Mouse (Mus musculus) thymus, postnatal 0 days (tissue): Measurements from ENCODE around the gene Smchd1. TPM values are rescaled to one million over a fixed set of nuclear protein-coding genes. Genes with fewer than 3 reads are reported as not detected.
"Not testable (repeated sequence)": the region's sequence is repeated elsewhere in the genome, so short reads cannot be mapped to it uniquely, and the experiment has no call there.

Source experiments
- DNase-seq: peaks from one replicate; pipeline ENCODE4 v3.0.0-alpha.2; 2015; ENCODE audit warnings: low spot score
- polyA plus RNA-seq: library from polyadenylated mRNA; unstranded; fragments of >200 nt; fragmentation: Nextera tagmentation; extraction: Ambion mirVana; gene quantifications from 2 replicates; pipeline ENCODE4 v1.2.1, GENCODE M21; 2015

Smchd1 gene
- polyA plus RNA-seq = 66.3 and 75.3 TPM in 2 replicates

DNA sequence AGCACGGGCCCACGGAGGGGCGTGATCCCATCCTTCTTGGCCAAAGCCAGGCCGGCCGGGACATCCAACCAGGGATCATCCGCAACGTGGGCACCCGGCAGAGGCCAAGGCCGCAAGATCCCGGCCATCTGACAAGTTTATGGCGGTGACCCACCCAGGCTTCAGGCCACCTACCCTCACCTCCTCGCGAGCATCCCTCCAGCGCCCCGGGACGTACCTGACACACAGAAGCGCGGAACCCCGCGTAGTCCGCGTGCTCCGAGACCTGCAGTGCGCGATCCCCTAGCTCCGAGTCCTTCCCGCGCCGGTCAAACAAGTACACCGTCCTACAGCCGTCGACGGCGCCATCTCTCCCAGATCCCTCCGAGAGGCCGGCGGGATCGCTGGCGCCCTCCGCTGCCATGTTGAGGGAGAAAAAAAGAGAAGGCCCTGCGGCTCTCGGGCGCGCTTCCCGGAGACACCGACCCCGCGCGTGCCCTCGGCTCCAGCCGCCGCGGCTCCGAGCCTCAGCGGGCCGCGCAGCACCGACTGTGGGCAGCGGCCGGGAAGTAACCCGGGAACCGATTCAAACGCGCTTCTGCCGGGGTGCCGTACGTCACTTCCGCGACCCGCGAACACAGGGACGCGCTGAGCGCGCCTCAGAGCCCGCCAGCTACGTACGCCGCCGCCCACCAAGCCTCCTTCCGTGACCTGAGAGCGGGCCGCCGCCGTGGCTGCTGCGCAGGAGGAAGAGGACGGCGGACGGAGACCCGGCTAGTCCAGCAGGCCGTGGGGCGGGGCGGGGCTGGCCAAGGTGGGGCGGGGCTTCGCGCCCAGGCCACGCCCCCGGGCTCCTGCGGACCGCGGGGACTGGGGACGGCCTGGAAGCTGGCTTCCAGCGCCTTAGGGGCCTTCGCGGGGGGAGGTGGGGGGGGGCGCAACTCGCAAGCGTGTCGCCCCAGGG lies at the start of gene Smchd1:
Smchd1 (minus strand) TSS at position 582 of the 943 bp plus-strand sequence.
- DNase-seq = peak; percentile 91

DNA sequence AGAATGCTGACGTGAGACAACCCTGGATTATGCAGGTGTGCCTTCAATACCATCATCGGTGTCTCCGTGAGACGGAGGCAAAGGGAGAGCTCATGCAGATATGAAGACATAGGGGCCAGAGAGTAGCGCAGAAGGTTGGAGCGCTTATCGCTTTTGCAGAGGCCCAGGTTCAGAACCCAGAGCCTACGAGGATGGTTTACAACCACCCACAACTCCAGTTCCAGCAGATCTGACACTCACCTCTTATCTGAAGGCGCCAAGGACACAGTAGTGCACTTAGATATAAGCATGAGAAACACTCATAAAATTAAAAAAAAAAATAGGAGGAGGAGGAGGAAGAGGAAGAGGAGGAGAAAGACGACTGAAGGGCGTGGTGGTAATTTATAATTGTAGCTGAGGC lies 35.2 kb upstream of the Smchd1 start:
- DNase-seq = no peak

DNA sequence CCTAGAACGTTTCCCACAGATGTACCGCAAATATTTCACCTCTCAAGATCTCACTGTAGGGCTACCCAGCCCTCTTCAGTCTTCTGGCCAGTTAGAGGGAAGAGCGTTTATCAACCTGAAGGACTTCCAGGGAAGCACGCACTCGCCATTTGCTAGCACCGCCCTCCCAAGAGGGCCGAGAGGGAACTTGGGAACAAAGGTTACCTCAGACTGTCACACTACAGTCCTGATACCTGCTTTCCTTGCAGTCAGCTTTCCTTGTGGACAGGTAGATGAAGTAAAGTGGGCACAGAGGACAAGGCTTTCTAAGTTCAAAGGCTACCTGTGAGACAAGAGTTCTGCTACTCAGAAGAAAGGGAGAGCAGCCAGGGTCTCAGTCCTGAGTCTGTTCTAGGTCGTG lies 31.7 kb upstream of the Smchd1 start:
- DNase-seq = no peak

DNA sequence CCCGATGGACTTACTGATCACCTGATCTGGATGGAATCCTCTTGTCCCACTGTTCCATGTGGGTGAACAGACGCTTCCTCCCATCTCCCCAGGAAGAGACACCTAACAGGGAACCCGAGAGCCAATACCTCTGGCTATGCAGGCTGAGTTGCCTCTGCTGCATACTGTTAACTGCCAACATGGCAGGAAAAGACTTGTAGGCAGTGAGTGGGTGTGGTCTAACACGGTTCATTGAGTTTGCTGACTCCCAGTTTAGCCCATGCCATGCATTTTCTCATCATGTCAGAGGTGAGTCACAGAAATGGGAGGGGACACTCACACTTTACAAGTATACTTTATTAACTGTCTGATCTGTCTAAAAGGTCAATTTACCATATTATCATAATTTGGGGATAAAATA lies 20.6 kb upstream of the Smchd1 start:
- DNase-seq = no peak

DNA sequence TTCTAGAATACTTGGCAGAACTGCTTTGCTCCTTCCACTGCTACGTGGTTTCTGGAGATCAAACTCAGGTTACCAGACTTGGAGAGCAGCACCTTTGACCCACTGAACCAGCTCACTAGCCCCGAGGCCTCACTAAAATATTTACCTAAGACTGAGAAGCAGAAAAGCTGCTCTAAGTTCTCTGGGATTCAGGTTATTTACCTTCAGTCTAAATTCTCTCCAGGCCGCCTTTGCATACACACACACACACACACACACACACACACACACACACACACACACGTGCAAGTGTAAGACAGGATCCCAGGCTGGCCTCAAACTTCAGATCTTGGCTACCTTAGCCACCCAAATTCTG lies 16.2 kb upstream of the Smchd1 start:
- DNase-seq = no peak

DNA sequence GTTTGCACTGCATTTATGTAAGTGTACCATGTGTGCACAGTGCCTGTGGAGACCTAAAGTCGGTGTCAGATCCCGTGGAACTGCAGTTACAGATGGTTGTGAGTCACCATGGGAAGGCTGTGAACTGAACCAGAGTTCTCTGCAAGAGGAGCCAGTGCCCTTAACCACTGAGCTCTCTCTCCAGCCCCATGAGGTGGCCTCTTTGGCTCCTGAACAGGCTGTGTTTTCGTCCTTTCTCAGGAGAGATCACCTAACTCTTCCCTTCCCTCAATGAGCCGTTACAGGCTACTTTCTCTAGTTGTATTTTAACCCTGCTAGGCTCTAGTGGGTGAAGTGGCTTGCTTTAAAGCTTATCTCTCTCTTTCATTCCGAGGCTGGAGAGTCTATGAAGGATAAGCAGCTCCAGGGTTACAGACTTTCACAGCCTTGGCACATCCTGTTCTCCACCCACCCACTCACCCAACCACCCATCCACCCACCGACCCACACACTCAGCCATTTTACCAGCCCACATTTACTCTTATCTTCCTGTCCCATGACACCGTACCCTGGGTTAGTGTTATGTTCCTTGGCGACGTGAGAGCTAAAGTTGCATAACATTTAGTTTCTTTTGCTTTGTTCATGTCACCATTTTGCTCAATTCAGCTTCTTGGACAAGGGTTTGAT lies 15.7 kb upstream of the Smchd1 start:
- peak; percentile 16 for DNase-seq

DNA sequence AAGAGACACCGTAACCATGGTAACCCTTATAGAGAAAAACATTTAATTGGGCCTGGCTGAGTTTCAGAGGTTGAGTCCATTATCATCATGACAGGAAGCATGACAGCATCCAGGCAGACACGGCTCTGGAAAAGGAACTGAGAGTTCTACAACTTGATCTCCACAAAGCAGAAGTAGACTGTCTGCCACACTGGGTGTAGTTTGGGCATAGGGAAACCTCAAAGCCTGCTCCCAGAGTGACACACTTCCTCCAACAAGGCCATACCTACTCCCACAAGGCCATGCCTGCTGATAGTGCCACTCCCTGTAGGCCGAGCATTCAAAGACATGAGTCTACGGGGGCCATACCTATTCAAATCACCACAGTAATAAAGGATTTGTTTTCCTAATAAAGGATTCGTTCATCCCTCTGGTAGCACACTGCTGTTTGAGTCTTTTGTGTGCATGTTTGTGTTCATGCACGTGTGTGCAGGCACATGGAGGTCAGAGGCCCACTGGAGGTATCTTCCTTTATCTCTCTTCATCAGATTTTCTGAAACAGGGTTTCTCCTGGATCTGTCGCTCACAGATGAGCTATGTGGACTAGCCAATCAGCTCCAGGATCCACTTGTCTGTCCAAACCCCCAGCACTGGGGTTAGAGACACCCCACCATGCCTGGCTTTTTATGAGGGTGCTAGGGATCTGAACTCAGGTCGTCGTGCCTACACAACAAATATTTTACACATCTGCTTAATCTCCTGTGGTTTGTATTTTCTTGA lies 14.7 kb upstream of the Smchd1 start:
- no peak for DNase-seq

DNA sequence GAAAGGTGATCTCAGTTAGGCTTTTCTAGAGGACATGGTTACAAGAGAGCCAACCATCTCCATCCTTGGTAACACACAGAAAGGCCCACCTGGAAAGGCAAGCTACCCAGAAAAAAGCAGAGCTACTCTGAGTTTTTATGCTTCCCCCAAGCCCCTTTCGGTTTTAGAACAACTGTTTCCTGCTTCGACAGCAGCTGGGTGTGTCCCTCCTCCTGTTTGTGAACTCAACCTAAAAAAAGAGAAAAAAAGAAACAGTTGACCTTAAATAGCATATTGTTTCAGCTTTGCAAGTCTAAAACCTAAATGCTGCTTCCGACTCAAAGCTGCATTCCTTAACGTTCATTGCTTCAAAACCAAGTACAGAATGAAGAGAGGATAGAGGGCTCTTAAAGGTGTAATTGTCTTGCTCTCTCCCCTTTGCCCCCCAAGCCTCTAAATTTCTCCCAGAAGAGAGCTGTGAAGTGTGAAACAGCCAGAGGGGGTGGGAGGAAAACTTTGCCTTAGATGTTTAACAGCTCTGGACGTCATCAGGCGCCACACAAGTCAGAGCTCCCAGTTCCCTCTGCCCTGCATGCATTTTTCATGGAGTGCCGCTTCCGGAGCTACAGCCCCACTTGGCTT lies 11.2 kb upstream of the Smchd1 start:
- DNase-seq = peak; percentile 76

DNA sequence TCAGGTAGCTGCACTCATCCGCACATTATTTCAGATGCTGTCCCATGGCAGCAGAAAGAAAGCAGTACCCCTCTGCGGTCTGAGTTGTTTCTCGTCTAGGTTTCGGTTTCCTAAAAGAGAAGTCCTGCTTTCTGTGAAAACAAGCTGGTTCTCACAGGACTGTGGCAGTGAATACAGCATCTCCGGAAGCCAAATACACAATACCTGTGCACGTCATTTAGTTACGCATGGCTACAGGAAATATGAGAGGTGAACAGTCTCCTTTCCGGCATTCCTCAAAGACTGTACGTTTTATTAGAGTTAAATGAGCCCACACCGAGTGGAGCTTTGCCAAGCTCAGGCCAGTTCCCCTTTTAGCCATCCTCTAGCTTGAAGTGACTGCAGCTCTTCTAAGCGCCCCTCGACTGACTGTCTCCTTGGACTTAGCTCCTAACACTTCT lies 10.7 kb upstream of the Smchd1 start:
- DNase-seq = peak; percentile 63

DNA sequence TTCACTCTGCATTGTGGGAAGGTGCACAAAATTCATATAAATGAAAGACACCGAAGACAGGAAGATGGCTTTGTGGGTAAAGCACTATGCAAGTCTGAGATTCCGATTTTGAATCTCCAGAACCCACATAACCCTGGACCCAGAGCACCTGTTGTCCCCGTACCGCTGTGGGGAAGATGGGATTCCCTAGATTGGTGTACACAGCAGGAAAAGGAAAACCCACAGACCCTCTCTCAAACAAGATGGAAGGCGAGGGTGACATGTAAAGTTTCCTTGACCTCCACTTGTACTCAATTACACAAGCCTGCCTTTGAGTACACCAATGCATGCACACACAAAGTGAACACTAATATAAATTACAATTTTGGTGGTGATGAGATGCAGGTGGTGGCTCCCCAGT lies 9.6 kb upstream of the Smchd1 start:
- DNase-seq = no peak

DNA sequence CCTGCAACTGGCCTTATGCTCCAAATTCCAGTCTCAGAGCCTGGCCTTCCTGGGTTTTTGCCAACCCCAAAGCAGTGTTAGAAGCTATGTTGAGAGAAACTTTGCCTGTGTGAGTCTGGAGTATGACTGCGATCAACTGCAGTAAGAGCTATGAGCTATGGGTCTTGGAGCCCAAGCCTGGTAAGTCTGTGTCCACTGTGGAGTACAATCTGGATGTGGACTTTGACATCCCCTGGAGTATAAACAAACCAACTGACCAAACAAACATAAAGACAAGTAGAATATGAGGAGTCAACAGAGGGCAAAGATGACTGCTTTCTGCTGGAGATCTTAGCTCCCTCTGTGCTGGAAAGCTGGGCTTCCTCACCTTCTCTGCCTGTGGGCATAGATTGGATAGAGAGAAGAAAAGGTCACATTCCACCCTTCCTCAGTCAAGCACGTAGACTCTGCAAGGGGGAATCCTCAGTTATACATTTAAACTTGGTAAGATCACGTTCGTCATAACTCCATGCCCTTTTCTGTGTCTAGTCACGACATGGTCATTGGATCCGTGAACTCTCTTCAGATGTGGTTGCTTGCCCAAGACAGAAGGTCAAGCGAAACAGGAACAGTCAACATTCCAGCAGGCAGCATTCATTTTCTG lies 8.4 kb upstream of the Smchd1 start:
- no peak for DNase-seq

DNA sequence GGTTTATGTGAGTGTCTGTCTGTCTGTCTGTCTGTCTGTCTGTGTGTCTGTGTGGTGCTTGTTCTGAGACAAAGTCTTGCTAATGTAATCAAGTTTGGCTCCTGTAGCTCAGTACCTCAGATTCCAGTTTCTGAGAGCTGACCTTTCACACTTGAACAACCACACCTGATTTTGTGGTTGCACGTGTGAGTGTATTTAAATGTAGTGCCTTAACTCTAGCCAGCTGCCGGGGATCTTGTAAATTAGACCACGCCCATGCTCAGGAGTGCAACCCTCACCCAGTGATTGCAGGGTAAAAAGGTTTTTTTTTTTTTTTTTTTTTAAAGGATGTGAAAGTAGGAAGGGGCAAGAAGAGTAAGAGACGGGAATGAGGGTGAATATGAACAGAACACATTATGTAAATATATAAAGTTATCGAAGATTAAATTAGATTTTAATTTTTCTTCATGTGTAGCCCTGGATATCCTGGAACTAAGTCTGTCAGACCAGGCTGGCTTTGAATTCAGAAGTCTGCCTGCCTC lies 4.3 kb upstream of the Smchd1 start:
- DNase-seq = peak; percentile 55

DNA sequence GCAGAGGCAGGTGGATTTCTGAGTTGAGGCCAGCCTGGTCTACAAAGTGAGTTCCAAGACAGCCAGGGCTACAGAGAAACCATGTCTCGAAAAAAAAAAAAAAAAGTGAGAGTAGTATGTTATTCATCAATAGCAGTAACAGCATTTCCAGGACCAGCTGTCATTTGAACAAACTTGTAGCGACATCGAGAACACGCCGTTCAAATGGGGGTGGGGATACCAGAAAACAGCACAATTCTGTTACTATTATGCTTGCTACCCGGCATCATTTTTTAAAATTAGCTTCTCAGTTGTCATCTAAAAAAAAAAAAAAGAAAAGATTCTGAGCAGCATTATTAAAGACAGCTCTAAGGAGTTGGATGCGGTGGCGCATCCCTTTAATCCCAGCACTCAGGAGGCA lies 2.3 kb upstream of the Smchd1 start:
- DNase-seq = no peak

DNA sequence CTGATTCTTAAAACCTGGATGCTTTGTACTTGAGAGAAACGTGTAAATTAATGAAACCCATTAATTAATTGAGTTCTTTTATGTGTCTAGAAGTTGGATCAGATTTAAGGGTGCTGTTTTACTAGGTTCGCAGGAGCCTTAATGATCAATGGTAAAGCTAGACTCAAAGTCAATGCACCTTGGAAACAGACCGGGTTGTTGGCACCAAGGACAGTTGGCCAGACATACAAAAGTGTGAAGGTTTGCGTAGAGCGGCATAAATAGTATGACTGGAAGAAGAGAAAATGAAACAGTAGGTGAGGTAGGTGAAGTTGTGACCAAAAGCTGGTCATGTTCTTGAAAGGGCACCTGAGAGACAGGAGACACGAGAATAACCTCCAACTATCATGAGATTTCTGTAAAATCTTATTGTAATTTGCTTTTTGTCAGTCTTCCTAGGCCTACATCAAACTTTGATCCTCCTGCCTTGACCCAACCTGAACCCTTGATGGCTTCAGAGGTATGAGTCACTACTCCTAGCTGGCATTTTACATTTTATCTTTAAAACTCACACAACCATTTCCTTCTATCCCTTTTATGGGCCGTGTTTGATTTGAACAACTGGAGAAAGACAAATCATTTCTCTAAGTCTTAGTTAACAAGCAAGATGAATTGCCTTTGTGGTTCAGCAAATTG lies 1.3 kb upstream of the Smchd1 start:
- DNase-seq = no peak

DNA sequence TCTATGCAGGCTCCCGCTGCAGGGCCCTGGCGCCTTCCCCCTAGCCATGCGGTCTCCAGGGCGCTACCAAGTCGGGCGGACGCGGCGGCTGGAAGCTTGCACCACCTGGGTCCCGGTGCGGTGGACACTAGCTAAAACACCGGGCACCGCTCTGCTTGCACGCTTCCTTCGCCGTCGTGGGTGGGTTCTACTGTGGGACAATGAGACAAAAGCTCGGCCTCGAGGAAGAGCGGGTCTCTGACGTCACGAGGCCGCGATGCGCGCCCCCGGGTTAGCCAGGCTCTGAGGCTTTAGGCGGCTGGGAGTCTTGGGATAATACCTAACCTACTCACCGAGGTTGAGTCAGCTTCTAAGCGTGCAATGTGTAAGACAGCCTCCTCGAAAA lies 554 bp upstream of the Smchd1 start:
- peak; percentile 71 for DNase-seq

DNA sequence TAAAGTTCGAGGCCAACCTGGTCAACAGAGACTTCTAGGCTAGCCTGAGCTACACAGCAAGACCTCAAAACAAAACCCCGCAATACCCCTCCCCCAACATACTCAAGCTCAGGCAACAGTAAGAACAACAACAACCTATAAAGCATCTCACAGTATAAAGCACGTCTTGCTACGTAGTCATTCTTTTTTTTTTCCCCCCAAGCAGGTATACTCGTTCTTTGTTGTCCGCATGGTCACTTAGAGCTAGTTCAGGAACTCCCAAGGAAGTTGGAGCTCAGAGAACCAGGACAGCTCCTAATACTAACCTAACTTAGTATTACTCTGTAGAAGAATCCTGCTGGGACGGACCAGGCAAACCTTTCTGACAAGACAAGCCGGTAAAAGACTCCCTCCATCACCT lies 1.0 kb downstream of the Smchd1 start:
- DNase-seq = peak; percentile 26

DNA sequence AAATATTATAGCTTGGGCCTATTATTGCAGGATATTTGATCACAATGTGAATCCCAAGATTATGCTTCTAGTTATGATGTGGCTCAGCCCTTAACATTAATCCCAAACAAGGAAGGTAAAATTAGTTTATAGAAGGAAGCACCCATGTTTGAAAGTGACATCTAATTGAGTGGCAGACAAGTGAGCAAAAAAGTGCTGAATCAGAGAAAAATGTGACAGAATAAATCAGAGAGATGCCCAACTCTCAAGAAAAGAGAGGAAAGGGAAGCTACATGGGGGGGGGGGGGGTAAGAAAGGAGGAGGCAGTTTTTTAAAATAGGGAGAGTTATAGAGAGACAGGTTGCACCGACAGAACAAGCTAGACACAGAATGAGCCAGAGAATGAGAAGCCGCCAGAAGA lies 3.9 kb downstream of the Smchd1 start:
- no peak for DNase-seq

DNA sequence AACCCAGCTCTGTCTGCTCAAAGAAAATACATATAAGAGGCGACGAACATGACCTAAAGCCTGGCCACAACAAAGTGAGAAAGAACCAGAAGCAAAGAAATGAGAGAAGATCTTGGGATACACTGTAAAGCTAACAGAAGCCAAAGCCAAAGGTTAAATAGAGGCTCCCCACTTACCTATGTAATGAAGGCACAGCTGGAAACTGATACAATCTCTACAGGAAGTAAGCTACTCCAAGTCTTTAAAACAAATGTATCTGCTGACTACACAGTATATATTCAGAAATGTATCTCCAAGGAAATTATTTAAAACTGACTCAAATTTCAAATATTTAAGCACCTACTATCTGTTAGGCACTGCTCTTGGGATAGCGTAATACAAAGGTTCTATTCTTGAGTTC lies 14.8 kb downstream of the Smchd1 start:
- peak; percentile 35 for DNase-seq

DNA sequence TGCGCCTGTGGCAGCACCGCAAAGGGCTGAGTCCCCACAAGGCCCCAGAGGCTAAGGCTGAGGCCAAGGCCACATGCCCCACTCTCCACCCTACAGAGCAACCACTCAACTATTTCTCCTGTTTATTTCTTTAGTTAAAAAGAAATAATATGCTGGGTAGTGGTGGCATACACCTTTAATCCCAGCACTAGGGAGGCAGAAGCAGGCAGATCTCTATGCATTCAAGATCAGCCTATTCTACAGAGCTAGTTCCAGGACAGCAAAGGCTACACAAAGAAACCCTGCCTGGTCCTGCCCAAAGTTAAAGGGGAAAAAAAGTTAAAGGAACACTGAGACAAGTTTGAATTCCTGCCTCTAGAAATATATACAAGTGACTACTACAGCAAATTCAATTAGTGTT lies 15.3 kb downstream of the Smchd1 start, which contains the start of gene Gm4707:
Gm4707 (minus strand) TSS at position 101 of the 400 bp plus-strand sequence.
- no peak for DNase-seq

DNA sequence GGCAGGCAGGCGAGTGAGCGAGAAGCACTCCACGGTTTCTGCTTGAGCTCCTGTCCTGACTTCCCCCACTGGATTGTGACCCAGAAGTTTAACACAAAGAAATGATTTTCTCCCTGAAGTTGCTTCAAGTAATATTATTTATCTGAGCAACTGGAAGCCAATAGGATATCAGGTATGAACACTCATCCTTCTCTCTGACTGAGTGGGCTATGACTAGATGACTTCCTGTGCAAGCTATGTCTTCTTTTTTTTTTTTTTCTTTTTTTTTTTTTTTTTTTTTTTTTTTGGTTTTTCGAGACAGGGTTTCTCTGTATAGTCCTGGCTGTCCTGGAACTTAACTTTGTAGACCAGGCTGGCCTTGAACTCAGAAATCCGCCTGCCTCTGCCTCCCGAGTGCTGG lies 17.8 kb downstream of the Smchd1 start:
- DNase-seq = not testable (repeated sequence)
